Mouse (Mus musculus): ENCODE results near the gene Aoah. TPM values are rescaled to one million over a fixed set of nuclear protein-coding genes. Genes with fewer than 3 reads are reported as not detected.

Gene Aoah
- total RNA-seq (2021): under 1 TPM in 1 of 2 experiments, not detected in 1; 0.44 TPM
- long read RNA-seq, experiment 1, partial matches to known transcripts: 0 of 1 reads
- long read RNA-seq, experiment 1, other reads (novel, unspliced or antisense): 0 of 1 reads
- long read RNA-seq, experiment 2: 0 reads

GRCm38 (mm10) chr13:20793901-20794300 lies at the start of gene Aoah:
Gene Aoah (plus strand): TSS chr13:20794113.
- Histone ChIP-seq H3K4me3 (no peak within 1 kb of the TSS), H3K27ac (no peak within 1 kb of the TSS)
- no peak for TF ChIP-seq CTCF (conservative IDR thresholded peaks at IDR 0.05)
- no peak for DNase-seq (ENCODE audit: low spot score in 2 of 2)

- TF ChIP-seq CTCF (conservative IDR thresholded peaks at IDR 0.05): no peak
- Histone ChIP-seq H3K27ac (no peak overlapping the region), H3K4me3 (no peak overlapping the region)
- DNase-seq (ENCODE audit: low spot score in 2 of 2): no peak
These were observed 39.1 kb upstream of the Aoah start for GRCm38 (mm10) chr13:20754843-20755242.

- Histone ChIP-seq H3K27ac (no peak overlapping the region), H3K4me3 (no peak overlapping the region)
- no peak for DNase-seq (ENCODE audit: low spot score in 2 of 2)
- no peak for TF ChIP-seq CTCF (conservative IDR thresholded peaks at IDR 0.05)
These were observed 10.3 kb upstream of the Aoah start for GRCm38 (mm10) chr13:20783648-20784047.

GRCm38 (mm10) chr13:20784060-20784459 lies 9.9 kb upstream of the Aoah start:
- DNase-seq (ENCODE audit: low spot score in 2 of 2): no peak
- no peak overlapping the region for H3K4me3 ChIP-seq
- H3K27ac ChIP-seq: no peak overlapping the region
- TF ChIP-seq CTCF (conservative IDR thresholded peaks at IDR 0.05): no peak

- DNase-seq (ENCODE audit: low spot score in 2 of 2): no peak
- no peak overlapping the region for H3K27ac ChIP-seq
- no peak for TF ChIP-seq CTCF (conservative IDR thresholded peaks at IDR 0.05)
- H3K4me3 ChIP-seq: no peak overlapping the region
These were observed 8.0 kb upstream of the Aoah start for GRCm38 (mm10) chr13:20785960-20786359.

- H3K4me3 ChIP-seq: no peak overlapping the region
- no peak for DNase-seq (ENCODE audit: low spot score in 2 of 2)
- no peak overlapping the region for H3K27ac ChIP-seq
- TF ChIP-seq CTCF (conservative IDR thresholded peaks at IDR 0.05): no peak
These were observed 7.1 kb upstream of the Aoah start for GRCm38 (mm10) chr13:20786825-20787245.

- no peak for TF ChIP-seq CTCF (conservative IDR thresholded peaks at IDR 0.05)
- H3K27ac ChIP-seq: no peak overlapping the region
- no peak overlapping the region for H3K4me3 ChIP-seq
- DNase-seq (ENCODE audit: low spot score in 2 of 2): no peak
These were observed 6.0 kb upstream of the Aoah start for GRCm38 (mm10) chr13:20787952-20788351.

GRCm38 (mm10) chr13:20796651-20797050 lies 2.7 kb downstream of the Aoah start:
- TF ChIP-seq CTCF (conservative IDR thresholded peaks at IDR 0.05): no peak
- DNase-seq (ENCODE audit: low spot score in 2 of 2): no peak
- Histone ChIP-seq H3K4me3 (no peak overlapping the region), H3K27ac (no peak overlapping the region)

GRCm38 (mm10) chr13:20798536-20798935 lies 4.6 kb downstream of the Aoah start:
- Histone ChIP-seq H3K27ac (no peak overlapping the region), H3K4me3 (no peak overlapping the region)
- no peak for TF ChIP-seq CTCF (conservative IDR thresholded peaks at IDR 0.05)
- DNase-seq (ENCODE audit: low spot score in 2 of 2): no peak

- TF ChIP-seq CTCF (conservative IDR thresholded peaks at IDR 0.05): no peak
- Histone ChIP-seq H3K27ac (no peak overlapping the region), H3K4me3 (no peak overlapping the region)
- DNase-seq (ENCODE audit: low spot score in 2 of 2): no peak
These were observed 5.9 kb downstream of the Aoah start for GRCm38 (mm10) chr13:20799772-20800171.

GRCm38 (mm10) chr13:20800569-20800968 lies 6.7 kb downstream of the Aoah start:
- no peak for TF ChIP-seq CTCF (conservative IDR thresholded peaks at IDR 0.05)
- no peak for DNase-seq (ENCODE audit: low spot score in 2 of 2)
- H3K4me3 ChIP-seq: no peak overlapping the region

GRCm38 (mm10) chr13:20811782-20812406 lies 18.0 kb downstream of the Aoah start:
- H3K27ac ChIP-seq: no peak overlapping the region
- no peak for DNase-seq (ENCODE audit: low spot score in 2 of 2)
- TF ChIP-seq CTCF (conservative IDR thresholded peaks at IDR 0.05): no peak
- no peak overlapping the region for H3K4me3 ChIP-seq

More at GRCm38 (mm10) chr13:20800569-20800968, 6.7 kb downstream of the Aoah start:
- no peak overlapping the region for H3K27ac ChIP-seq

GRCm38 (mm10) chr13:20816385-20816784 lies 22.5 kb downstream of the Aoah start:
- H3K4me3 ChIP-seq: no peak overlapping the region
- DNase-seq (ENCODE audit: low spot score in 2 of 2): no peak
- TF ChIP-seq CTCF (conservative IDR thresholded peaks at IDR 0.05): no peak
- no peak overlapping the region for H3K27ac ChIP-seq

- Histone ChIP-seq H3K4me3 (no peak overlapping the region), H3K27ac (no peak overlapping the region)
- no peak for DNase-seq (ENCODE audit: low spot score in 2 of 2)
- no peak for TF ChIP-seq CTCF (conservative IDR thresholded peaks at IDR 0.05)
These were observed 26.9 kb downstream of the Aoah start for GRCm38 (mm10) chr13:20820712-20821328.
